Mouse (Mus musculus) E14TG2a.4 (cell line): Measurements from ENCODE around the gene Spata16.

ENCODE experiments used
- H3K27me3 ChIP-seq: 2 replicates; pipeline ENCODE4 v1.6.1; 2014; ENCODE audit warnings: low read length, control low read depth; ENCODE audit not compliant: insufficient read depth
- H3K36me3 ChIP-seq: 2 replicates; pipeline ENCODE4 v1.6.1; 2014; ENCODE audit warnings: low read length, control low read depth; ENCODE audit not compliant: insufficient read depth
- H3K4me1 ChIP-seq: replicated peaks from 2 replicates; pipeline ENCODE4 v1.6.1; 2014; ENCODE audit warnings: low read depth, low read length, control low read depth
- H3K4me3 ChIP-seq: replicated peaks from 2 replicates; pipeline ENCODE4 v1.5.1; 2014; ENCODE audit warnings: mild to moderate bottlenecking, low read length
- H3K9me3 ChIP-seq: 2 replicates; pipeline ENCODE4 v1.6.1; 2014; ENCODE audit warnings: low read length, control low read depth
- CTCF ChIP-seq: conservative IDR thresholded peaks from 2 replicates; pipeline ENCODE4 v1.5.1; 2014; ENCODE audit warnings: low read length
- NANOG ChIP-seq: IDR thresholded peaks from 2 replicates; pipeline ENCODE4 v1.6.1; 2014; ENCODE audit warnings: borderline replicate concordance, low read length, mixed read lengths
- POU5F1 ChIP-seq: IDR thresholded peaks from 2 replicates; pipeline ENCODE4 v1.6.1; 2014; ENCODE audit warnings: low read length, borderline replicate concordance

Gene Spata16

DNA sequence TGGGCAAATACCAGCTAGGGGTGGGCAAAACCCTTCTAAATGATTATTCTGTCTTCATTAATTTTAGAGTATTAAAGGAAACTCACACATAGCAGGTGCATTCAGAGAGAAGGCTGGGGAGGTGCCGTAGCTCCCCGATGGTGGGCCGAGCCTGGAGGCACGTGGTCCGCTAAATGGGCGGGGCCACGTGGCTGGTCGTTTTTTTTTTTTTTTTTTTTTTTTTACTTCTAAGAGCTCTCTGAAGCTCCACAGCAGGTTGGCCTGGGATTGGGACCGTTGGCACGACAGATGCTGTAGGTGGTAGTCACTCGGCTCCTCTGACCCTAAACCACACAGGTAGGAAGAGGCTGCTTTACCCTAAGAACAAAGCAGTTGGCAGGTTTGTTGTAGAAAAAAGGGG lies at the start of gene Spata16:
Gene Spata16, plus strand, starts transcription at position 219 of the 400 bp plus-strand sequence.
- H3K36me3 ChIP-seq, result no peaks in the 10 kb centered on the region
- no peak within 1 kb of the TSS for H3K4me3 ChIP-seq
- H3K27me3 ChIP-seq, result no peaks in the 10 kb centered on the region
- H3K9me3 ChIP-seq, result no peaks in the 10 kb centered on the region
- TF ChIP-seq POU5F1 (no peak), CTCF (no peak), NANOG (no peak)
- no peaks in the 10 kb centered on the region for H3K4me1 ChIP-seq

DNA sequence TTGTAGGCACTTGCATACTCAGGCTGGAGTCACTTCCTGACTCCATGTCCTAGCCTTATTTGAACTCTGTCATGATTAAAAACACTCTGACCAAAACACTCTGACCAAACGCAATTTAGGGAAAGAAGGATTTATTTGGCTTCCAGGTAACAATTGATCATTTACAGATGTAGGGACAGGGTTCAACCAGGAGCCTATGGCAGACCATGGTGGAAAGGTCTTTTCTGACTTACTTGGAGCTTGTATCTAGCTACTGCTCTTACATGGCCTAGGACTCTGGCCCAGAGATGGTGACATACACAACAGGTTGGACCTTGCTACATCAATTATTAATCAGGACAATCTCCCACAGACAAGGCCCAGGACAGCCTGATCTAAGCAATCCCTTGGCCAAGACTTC lies 32.6 kb upstream of the Spata16 start:
- no peaks in the 10 kb centered on the region for H3K27me3 ChIP-seq
- 0 out of 2 replicates have a peak, but pooled peaks cover 8% of the 10 kb centered on the region for H3K4me1 ChIP-seq
- H3K36me3 ChIP-seq, result no peaks in the 10 kb centered on the region
- TF ChIP-seq CTCF, result no peak
- TF ChIP-seq POU5F1, result no peak
- TF ChIP-seq NANOG, result no peak
- no peak overlapping the region for H3K4me3 ChIP-seq
- H3K9me3 ChIP-seq, result no peaks in the 10 kb centered on the region

DNA sequence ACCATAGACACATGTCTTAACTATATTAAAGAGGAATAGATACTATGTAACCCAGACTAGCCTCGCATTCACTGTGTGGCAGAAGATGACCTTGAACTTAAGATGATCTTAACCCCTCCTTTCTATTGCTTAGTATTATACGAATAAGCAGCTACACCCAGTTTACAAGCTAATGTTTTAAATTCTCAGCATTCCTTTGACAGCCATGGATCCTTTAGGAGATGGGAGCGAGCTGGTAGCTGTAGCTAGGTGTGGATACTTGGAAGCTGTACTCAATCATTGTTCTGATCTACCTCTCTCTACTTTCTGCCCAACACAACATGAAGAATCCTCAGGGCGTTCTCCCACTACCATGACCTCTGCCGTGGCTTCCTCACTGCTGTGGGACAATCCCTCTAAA lies 28.9 kb upstream of the Spata16 start:
- H3K9me3 ChIP-seq, result no peaks in the 10 kb centered on the region
- no peaks in the 10 kb centered on the region for H3K27me3 ChIP-seq
- no peaks in the 10 kb centered on the region for H3K36me3 ChIP-seq
- TF ChIP-seq POU5F1, result no peak
- TF ChIP-seq NANOG, result no peak
- TF ChIP-seq CTCF, result no peak
- H3K4me3 ChIP-seq, result no peak overlapping the region
- 0 out of 2 replicates have a peak, but pooled peaks cover 8% of the 10 kb centered on the region for H3K4me1 ChIP-seq

DNA sequence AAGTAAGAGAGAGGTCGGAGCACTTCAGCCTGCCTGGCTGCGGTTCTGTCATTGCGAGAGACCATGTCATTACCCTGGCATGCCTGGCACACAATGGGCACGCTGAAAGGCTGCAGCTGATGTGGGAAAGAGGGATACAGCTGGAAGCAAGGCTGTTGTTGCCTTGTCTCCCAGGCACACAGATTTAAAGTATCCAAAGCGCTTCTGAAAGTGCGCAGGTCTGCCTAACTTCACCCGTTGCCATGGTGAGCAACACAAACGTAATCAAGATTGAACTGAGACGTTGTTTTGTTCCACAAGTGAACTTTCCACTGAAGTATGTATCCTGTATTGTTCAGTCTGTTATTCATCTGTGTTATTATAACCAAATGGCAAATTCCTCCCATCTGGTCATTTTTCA lies 1.8 kb downstream of the Spata16 start:
- H3K9me3 ChIP-seq, result no peaks in the 10 kb centered on the region
- H3K4me3 ChIP-seq, result no peak overlapping the region
- TF ChIP-seq POU5F1, result no peak
- TF ChIP-seq NANOG, result no peak
- no peak for TF ChIP-seq CTCF
- no peaks in the 10 kb centered on the region for H3K36me3 ChIP-seq
- no peaks in the 10 kb centered on the region for H3K27me3 ChIP-seq
- no peaks in the 10 kb centered on the region for H3K4me1 ChIP-seq

GRCm38 (mm10) chr3:26639851-26640250 lies 2.4 kb downstream of the Spata16 start:
- Histone ChIP-seq H3K9me3 (no peaks in the 10 kb centered on the region), H3K4me1 (no peaks in the 10 kb centered on the region), H3K36me3 (no peaks in the 10 kb centered on the region), H3K4me3 (no peak overlapping the region), H3K27me3 (no peaks in the 10 kb centered on the region)
- no peak for TF ChIP-seq POU5F1
- TF ChIP-seq NANOG, result no peak
- TF ChIP-seq CTCF, result no peak

DNA sequence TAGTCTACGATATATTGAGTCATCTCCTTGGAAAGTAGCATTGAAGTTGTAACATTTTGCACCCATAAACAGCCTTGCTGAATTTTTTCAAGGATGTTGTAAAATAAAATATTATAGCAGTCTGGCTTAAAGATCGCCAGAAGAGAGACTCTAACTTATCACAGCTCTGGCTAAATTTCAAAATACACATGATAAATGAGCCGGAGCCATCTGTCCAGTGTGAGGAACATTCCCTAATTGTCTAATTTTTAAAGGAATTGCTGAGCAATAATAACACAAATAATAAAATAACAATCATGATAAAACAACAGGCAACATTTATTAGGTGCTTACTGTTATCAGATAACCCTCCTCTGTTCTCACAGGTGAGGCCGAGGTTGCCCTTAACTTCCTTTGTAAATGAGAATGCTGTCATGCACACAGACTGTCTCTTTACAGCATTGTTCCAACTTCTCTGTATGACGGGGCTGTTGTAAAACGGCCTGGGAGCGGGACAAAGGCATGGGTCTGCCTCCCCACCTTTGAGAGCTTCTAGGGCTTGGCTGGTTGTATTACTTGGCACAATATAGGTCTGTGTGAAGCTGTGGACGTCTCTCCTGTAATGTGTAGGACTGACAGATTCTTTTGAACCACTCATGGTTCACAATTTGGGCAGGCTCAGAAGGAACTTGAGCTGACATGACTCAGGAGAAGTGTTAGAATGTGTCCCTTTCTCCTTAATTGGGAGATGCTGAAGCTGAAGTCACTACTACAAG lies 3.1 kb downstream of the Spata16 start:
- Histone ChIP-seq H3K4me1 (no peaks in the 10 kb centered on the region), H3K4me3 (no peak overlapping the region), H3K9me3 (no peaks in the 10 kb centered on the region), H3K36me3 (no peaks in the 10 kb centered on the region), H3K27me3 (no peaks in the 10 kb centered on the region)
- TF ChIP-seq POU5F1, result no peak
- TF ChIP-seq CTCF, result no peak
- TF ChIP-seq NANOG, result no peak

GRCm38 (mm10) chr3:26641351-26642249 lies 4.2 kb downstream of the Spata16 start:
- no peaks in the 10 kb centered on the region for H3K9me3 ChIP-seq
- no peak overlapping the region for H3K4me3 ChIP-seq
- H3K27me3 ChIP-seq, result no peaks in the 10 kb centered on the region
- no peaks in the 10 kb centered on the region for H3K4me1 ChIP-seq
- H3K36me3 ChIP-seq, result no peaks in the 10 kb centered on the region
- no peak for TF ChIP-seq NANOG
- no peak for TF ChIP-seq POU5F1
- TF ChIP-seq CTCF, result no peak

DNA sequence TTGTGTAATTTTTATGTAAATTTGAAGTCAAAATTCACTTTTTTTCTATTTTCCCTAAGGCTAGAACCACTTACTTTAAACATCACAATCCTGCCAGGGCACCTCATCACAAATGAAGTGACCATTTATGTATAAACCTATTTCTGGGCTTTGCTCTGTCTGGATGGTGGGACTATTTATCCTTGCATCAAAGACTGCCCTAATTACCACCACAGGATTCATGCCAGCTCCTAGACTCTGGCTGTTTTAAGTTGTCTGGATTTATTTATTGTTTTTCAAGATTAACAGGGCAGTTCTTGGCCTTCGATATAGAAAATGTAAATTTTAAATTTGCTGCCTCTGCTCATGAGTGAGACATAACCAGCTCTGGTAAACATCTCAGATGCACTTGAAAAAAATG lies 6.7 kb downstream of the Spata16 start:
- H3K4me3 ChIP-seq, result no peak overlapping the region
- TF ChIP-seq CTCF (no peak), POU5F1 (no peak), NANOG (no peak)
- H3K9me3 ChIP-seq, result no peaks in the 10 kb centered on the region
- no peaks in the 10 kb centered on the region for H3K4me1 ChIP-seq
- no peaks in the 10 kb centered on the region for H3K27me3 ChIP-seq
- H3K36me3 ChIP-seq, result no peaks in the 10 kb centered on the region
